Mouse (Mus musculus): ENCODE data around the gene Bckdhb. TPM values are rescaled to one million over a fixed set of nuclear protein-coding genes. Genes with fewer than 3 reads are reported as not detected.

The Bckdhb gene
- 49.8 and 54.8 TPM in 2 replicates for polyA plus RNA-seq (2014; fragmentation: Nextera tagmentation; extraction: Ambion mirVana)

DNA sequence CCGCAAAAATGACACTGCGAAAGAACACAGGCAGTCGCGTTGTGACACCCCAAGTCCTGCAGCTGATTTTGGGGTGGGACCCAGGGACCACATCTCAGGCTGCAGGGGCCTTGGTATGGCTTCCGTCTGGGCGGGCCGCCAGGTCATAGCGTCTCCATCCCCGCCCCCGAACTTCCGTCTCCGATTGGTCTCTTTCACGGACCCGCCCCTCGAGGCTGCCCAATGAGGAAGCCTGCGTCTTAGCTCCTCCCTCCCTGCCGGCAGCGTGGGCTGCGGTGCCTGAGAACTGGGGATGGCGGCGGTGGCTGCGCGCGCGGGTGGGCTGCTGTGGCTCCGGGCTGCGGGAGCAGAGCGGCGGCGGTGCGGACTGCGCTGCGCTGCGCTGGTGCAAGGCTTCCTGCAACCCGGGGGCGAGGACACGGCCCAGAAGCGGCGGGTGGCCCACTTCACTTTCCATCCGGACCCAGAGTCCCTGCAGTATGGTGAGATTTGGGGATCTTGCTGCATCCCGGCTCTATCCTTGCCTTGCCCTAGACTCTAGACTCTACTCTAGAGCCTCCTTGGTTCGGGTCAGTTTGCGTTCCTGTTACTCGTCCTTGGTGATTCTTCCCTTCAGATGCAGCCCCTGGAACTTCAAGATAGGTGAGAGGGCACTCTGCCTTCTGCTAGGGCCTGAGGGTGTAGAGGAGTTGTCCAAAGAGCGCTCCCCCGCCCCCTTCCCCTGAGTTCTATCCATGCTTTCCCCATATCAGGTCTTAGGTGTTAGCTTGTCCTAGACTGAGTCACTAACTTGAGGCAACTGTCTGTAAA lies at the start of gene Bckdhb:
Gene Bckdhb (plus strand): TSS at position 268 of the 810 bp plus-strand sequence.
- H3K9me3 ChIP-seq (ENCODE audit: control insufficient read depth, low read length), result no peaks in the 10 kb centered on the region
- DNase-seq (ENCODE audit: low spot score), result peak; percentile 94
- ATAC-seq (ENCODE audit: insufficient read depth, low FRiP score, low TSS enrichment), result peak; percentile 100

DNA sequence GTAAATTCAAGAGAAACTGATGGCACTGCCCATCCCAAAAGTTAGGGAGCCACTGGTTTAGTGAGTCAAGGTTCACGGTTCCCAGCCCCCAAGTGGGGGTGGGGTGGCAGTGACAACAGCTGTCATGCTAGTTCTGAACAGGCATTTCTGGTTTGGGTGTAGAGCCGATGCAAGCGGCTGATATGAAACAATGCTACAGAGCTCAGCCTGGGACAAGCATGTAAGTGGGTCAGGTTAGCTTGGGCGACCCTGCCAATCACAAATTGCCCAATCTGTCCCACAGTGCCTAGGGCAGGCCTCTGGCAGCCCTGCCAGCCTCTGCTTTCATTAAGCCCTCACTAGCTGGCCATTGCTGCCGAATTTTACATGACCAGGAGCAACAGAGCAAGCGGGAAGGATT lies 42.8 kb upstream of the Bckdhb start:
- WGBS, result 91% methylated on average over 6 of the region's 6 CpGs
- no peak overlapping the region for H3K4me3 ChIP-seq (ENCODE audit: low read depth, low read length)

More for the DNA sequence above, at the start of gene Bckdhb:
- Histone ChIP-seq H3K36me3 (ENCODE audit: control insufficient read depth, insufficient read depth, low read length) (no peaks in the 10 kb centered on the region), H3K4me2 (ENCODE audit: low read depth) (peak within 1 kb of the TSS; percentile 51), H3K27me3 (ENCODE audit: control insufficient read depth, insufficient read depth, low read length) (no peaks in the 10 kb centered on the region), H3K9ac (ENCODE audit: low read length) (peak within 1 kb of the TSS; percentile 62), H3K4me1 (ENCODE audit: control insufficient read depth, insufficient read depth, low read length) (no peaks in the 10 kb centered on the region), H3K27ac (ENCODE audit: low read depth, low read length) (no peak within 1 kb of the TSS), H3K4me3 (ENCODE audit: low read depth, low read length) (peak within 1 kb of the TSS; percentile 56)
- 1% methylated on average over 45 of the region's 46 CpGs for WGBS

DNA sequence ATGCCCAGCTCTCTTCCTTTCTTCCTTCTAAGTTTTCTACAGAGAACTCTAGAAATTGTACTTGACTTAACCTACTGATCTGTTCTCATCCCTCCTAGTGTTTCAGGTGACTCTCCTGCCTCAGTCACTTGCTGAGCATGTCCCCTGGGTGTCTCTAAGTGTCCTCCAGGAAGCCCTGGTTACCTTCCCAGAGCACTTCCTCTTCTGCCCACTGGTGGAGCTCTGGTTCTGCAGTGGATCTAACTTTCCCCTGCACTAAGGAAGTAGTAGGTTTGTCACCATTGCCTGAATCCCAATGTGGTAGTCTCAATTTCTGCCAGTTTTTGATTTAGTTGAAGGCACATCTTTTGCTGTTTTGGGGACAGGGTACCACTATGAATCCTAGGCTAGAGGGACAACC lies 38.8 kb upstream of the Bckdhb start:
- no peak for ATAC-seq (ENCODE audit: insufficient read depth, low FRiP score, low TSS enrichment)
- Histone ChIP-seq H3K27ac (ENCODE audit: low read depth, low read length) (no peak overlapping the region), H3K4me3 (ENCODE audit: low read depth, low read length) (no peak overlapping the region), H3K4me2 (ENCODE audit: low read depth) (no peak overlapping the region), H3K36me3 (ENCODE audit: control insufficient read depth, insufficient read depth, low read length) (no peaks in the 10 kb centered on the region), H3K27me3 (ENCODE audit: control insufficient read depth, insufficient read depth, low read length) (no peaks in the 10 kb centered on the region), H3K4me1 (ENCODE audit: control insufficient read depth, insufficient read depth, low read length) (no peaks in the 10 kb centered on the region), H3K9me3 (ENCODE audit: control insufficient read depth, low read length) (no peaks in the 10 kb centered on the region), H3K9ac (ENCODE audit: low read length) (no peak overlapping the region)
- DNase-seq (ENCODE audit: low spot score), result no peak

More for the DNA sequence above, 42.8 kb upstream of the Bckdhb start:
- H3K9ac ChIP-seq (ENCODE audit: low read length), result no peak overlapping the region
- no peaks in the 10 kb centered on the region for H3K36me3 ChIP-seq (ENCODE audit: control insufficient read depth, insufficient read depth, low read length)
- no peaks in the 10 kb centered on the region for H3K4me1 ChIP-seq (ENCODE audit: control insufficient read depth, insufficient read depth, low read length)
- DNase-seq (ENCODE audit: low spot score) (no peak), ATAC-seq (ENCODE audit: insufficient read depth, low FRiP score, low TSS enrichment) (no peak)
- no peak overlapping the region for H3K27ac ChIP-seq (ENCODE audit: low read depth, low read length)
- H3K9me3 ChIP-seq (ENCODE audit: control insufficient read depth, low read length), result no peaks in the 10 kb centered on the region
- H3K4me2 ChIP-seq (ENCODE audit: low read depth), result no peak overlapping the region
- no peaks in the 10 kb centered on the region for H3K27me3 ChIP-seq (ENCODE audit: control insufficient read depth, insufficient read depth, low read length)

DNA sequence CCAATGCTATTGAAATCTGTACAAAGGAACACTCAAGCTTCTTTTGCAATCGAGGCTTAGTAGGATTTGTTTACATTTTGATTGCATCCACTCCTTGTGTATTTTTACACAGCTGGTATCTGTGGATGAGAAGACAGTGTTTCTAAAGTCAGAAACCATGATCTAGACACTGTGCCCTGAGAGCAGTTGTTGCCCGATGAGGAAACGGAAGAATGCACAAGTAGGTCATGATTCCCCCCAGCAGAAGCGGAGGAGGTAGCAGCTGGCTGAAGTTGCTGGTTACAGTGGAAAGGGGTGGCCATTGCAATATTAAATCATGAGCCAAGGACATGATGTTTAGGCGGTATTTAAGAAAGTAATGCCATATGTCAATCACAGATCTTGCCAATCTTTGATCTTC lies 36.7 kb upstream of the Bckdhb start:
- Histone ChIP-seq H3K36me3 (ENCODE audit: control insufficient read depth, insufficient read depth, low read length) (no peaks in the 10 kb centered on the region), H3K9ac (ENCODE audit: low read length) (no peak overlapping the region), H3K9me3 (ENCODE audit: control insufficient read depth, low read length) (no peaks in the 10 kb centered on the region), H3K27me3 (ENCODE audit: control insufficient read depth, insufficient read depth, low read length) (no peaks in the 10 kb centered on the region), H3K4me1 (ENCODE audit: control insufficient read depth, insufficient read depth, low read length) (no peaks in the 10 kb centered on the region), H3K4me2 (ENCODE audit: low read depth) (no peak overlapping the region), H3K27ac (ENCODE audit: low read depth, low read length) (no peak overlapping the region), H3K4me3 (ENCODE audit: low read depth, low read length) (no peak overlapping the region)
- ATAC-seq (ENCODE audit: insufficient read depth, low FRiP score, low TSS enrichment) (no peak), DNase-seq (ENCODE audit: low spot score) (no peak)
- 89% methylated on average over 5 of the region's 5 CpGs for WGBS

DNA sequence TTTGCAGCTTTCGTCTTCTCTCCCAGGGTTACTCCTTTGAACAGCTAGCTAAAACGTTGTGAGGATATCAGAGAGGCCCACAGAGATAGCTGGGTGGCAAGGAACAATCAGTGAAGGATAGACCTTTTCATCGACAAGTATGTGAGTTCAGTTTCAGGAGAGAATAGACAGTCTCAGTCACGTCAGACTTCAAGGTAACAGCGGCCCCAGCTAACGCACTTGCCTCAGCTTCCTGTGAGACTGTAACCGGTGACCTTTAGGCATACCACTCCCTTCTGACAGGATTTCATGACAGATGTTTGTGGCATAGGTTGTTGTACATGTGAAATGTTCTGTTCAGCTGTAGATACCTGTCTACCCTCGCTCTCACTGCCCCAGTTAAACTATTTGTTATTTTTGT lies 31.9 kb upstream of the Bckdhb start:
- Histone ChIP-seq H3K4me3 (ENCODE audit: low read depth, low read length) (no peak overlapping the region), H3K36me3 (ENCODE audit: control insufficient read depth, insufficient read depth, low read length) (no peaks in the 10 kb centered on the region), H3K9me3 (ENCODE audit: control insufficient read depth, low read length) (no peaks in the 10 kb centered on the region), H3K4me2 (ENCODE audit: low read depth) (no peak overlapping the region), H3K27me3 (ENCODE audit: control insufficient read depth, insufficient read depth, low read length) (no peaks in the 10 kb centered on the region), H3K27ac (ENCODE audit: low read depth, low read length) (no peak overlapping the region), H3K9ac (ENCODE audit: low read length) (no peak overlapping the region), H3K4me1 (ENCODE audit: control insufficient read depth, insufficient read depth, low read length) (no peaks in the 10 kb centered on the region)
- ATAC-seq (ENCODE audit: insufficient read depth, low FRiP score, low TSS enrichment), result no peak
- no peak for DNase-seq (ENCODE audit: low spot score)
- WGBS, result 77% methylated on average over 8 of the region's 8 CpGs

DNA sequence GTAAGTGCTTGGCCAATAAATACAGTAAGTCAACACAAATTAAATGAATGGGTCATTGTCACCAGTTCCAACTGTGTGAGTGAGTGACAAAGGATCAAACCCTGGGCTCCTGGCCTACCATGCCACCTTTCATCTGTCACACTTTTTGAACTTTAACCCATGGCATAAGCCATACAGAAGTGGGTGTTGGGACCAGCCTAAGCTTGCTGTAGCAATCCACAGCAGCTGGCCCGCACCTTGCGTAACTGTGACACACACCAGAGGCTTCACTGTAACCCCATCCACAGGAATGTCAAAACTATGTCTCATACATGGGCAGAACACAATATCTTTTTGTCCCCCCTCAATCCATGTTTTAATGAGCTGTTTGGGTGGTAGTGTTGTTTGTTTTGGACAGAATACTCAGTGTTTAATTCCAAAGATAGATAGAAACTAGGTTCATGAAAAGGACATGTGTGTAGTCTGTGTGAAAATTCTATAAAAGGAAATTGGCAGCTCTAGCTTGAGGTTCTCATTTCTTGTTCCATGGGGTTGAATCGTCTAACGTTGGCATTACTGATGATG lies 31.1 kb upstream of the Bckdhb start:
- 97% methylated on average over 4 of the region's 4 CpGs for WGBS
- ATAC-seq (ENCODE audit: insufficient read depth, low FRiP score, low TSS enrichment), result no peak
- H3K4me3 ChIP-seq (ENCODE audit: low read depth, low read length), result no peak overlapping the region

DNA sequence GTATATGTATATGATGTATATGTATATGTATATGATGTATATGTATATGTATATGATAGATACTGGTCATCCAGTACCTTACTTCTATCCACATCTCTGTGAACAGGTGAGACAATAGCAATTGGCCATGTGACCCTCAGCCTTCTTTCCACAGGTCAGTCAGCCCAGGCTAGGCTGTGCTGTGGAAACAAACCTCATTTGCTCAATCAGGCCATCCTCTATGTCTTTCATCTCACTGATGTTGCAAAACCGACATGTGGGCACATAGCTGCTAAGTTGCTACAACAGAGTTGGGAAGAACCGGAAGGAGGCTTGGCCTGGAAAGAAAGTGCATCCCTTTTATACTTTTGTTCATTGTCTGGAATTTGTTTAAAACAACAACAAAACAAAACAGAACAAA lies 22.9 kb upstream of the Bckdhb start:
- Histone ChIP-seq H3K4me1 (ENCODE audit: control insufficient read depth, insufficient read depth, low read length) (no peaks in the 10 kb centered on the region), H3K27ac (ENCODE audit: low read depth, low read length) (no peak overlapping the region), H3K36me3 (ENCODE audit: control insufficient read depth, insufficient read depth, low read length) (no peaks in the 10 kb centered on the region), H3K4me2 (ENCODE audit: low read depth) (no peak overlapping the region), H3K27me3 (ENCODE audit: control insufficient read depth, insufficient read depth, low read length) (no peaks in the 10 kb centered on the region), H3K9ac (ENCODE audit: low read length) (no peak overlapping the region), H3K9me3 (ENCODE audit: control insufficient read depth, low read length) (no peaks in the 10 kb centered on the region), H3K4me3 (ENCODE audit: low read depth, low read length) (no peak overlapping the region)
- ATAC-seq (ENCODE audit: insufficient read depth, low FRiP score, low TSS enrichment), result no peak
- 86% methylated on average over 2 of the region's 2 CpGs for WGBS
- DNase-seq (ENCODE audit: low spot score), result no peak

More for the DNA sequence above, 31.1 kb upstream of the Bckdhb start:
- no peaks in the 10 kb centered on the region for H3K27me3 ChIP-seq (ENCODE audit: control insufficient read depth, insufficient read depth, low read length)
- no peak for DNase-seq (ENCODE audit: low spot score)
- no peaks in the 10 kb centered on the region for H3K4me1 ChIP-seq (ENCODE audit: control insufficient read depth, insufficient read depth, low read length)
- no peaks in the 10 kb centered on the region for H3K9me3 ChIP-seq (ENCODE audit: control insufficient read depth, low read length)
- H3K27ac ChIP-seq (ENCODE audit: low read depth, low read length), result no peak overlapping the region
- H3K9ac ChIP-seq (ENCODE audit: low read length), result no peak overlapping the region
- H3K36me3 ChIP-seq (ENCODE audit: control insufficient read depth, insufficient read depth, low read length), result no peaks in the 10 kb centered on the region
- no peak overlapping the region for H3K4me2 ChIP-seq (ENCODE audit: low read depth)

DNA sequence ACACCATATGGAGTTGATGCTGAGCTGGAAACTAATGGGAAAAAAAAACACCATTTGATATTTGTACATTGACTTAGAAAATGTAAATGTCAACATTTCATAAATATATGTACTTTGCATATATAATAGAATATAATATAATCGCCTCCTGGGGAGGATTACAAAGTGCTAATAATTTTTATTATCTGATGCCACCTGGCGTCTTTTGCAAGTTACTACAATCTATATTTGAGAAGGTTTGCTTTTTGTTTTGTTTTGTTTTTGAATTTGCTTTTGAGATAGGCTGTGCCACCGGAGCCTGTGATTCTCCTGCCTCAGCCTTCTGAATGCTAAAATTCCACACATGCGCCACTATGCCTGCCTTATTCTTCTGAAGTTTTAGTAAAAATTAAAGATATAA lies 19.1 kb upstream of the Bckdhb start:
- H3K4me2 ChIP-seq (ENCODE audit: low read depth), result no peak overlapping the region
- no peaks in the 10 kb centered on the region for H3K9me3 ChIP-seq (ENCODE audit: control insufficient read depth, low read length)
- no peaks in the 10 kb centered on the region for H3K27me3 ChIP-seq (ENCODE audit: control insufficient read depth, insufficient read depth, low read length)
- H3K27ac ChIP-seq (ENCODE audit: low read depth, low read length), result no peak overlapping the region
- no peak for DNase-seq (ENCODE audit: low spot score)
- no peaks in the 10 kb centered on the region for H3K36me3 ChIP-seq (ENCODE audit: control insufficient read depth, insufficient read depth, low read length)
- WGBS, result 85% methylated on average over 4 of the region's 4 CpGs
- H3K9ac ChIP-seq (ENCODE audit: low read length), result no peak overlapping the region
- no peak overlapping the region for H3K4me3 ChIP-seq (ENCODE audit: low read depth, low read length)
- no peaks in the 10 kb centered on the region for H3K4me1 ChIP-seq (ENCODE audit: control insufficient read depth, insufficient read depth, low read length)
- no peak for ATAC-seq (ENCODE audit: insufficient read depth, low FRiP score, low TSS enrichment)

DNA sequence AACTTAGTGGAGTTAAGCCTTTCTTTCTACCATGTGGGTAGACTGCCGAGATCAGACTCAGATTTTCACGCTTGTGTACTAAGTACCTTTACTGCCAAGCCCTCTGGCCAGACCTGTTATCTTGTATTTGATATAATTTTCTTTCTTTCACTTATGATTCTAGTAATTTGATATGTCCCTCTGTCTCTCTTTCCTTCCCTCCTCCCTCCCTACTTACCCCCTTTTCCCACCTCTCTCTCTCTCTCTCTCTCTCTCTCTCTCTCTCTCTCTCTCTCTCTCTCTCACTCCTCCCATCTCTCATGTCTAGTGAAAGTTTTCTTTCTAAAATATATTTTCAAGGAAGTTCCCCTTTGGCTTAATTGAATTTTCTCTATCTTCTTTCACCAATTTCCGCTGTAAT lies 17.9 kb upstream of the Bckdhb start:
- Histone ChIP-seq H3K4me3 (ENCODE audit: low read depth, low read length) (no peak overlapping the region), H3K4me2 (ENCODE audit: low read depth) (no peak overlapping the region), H3K27ac (ENCODE audit: low read depth, low read length) (no peak overlapping the region), H3K9me3 (ENCODE audit: control insufficient read depth, low read length) (no peaks in the 10 kb centered on the region), H3K27me3 (ENCODE audit: control insufficient read depth, insufficient read depth, low read length) (no peaks in the 10 kb centered on the region), H3K36me3 (ENCODE audit: control insufficient read depth, insufficient read depth, low read length) (no peaks in the 10 kb centered on the region), H3K9ac (ENCODE audit: low read length) (no peak overlapping the region), H3K4me1 (ENCODE audit: control insufficient read depth, insufficient read depth, low read length) (no peaks in the 10 kb centered on the region)
- DNase-seq (ENCODE audit: low spot score) (no peak), ATAC-seq (ENCODE audit: insufficient read depth, low FRiP score, low TSS enrichment) (no peak)
- 86% methylated on average over 3 of the region's 3 CpGs for WGBS

All from neural tube, embryonic 11.5 days (tissue).